Mouse (Mus musculus): ENCODE results near the gene Sh3bp5l.
"Not testable (repeated sequence)": the region's sequence is repeated elsewhere in the genome, so short reads cannot be mapped to it uniquely, and the experiment has no call there.

Gene Sh3bp5l

DNA sequence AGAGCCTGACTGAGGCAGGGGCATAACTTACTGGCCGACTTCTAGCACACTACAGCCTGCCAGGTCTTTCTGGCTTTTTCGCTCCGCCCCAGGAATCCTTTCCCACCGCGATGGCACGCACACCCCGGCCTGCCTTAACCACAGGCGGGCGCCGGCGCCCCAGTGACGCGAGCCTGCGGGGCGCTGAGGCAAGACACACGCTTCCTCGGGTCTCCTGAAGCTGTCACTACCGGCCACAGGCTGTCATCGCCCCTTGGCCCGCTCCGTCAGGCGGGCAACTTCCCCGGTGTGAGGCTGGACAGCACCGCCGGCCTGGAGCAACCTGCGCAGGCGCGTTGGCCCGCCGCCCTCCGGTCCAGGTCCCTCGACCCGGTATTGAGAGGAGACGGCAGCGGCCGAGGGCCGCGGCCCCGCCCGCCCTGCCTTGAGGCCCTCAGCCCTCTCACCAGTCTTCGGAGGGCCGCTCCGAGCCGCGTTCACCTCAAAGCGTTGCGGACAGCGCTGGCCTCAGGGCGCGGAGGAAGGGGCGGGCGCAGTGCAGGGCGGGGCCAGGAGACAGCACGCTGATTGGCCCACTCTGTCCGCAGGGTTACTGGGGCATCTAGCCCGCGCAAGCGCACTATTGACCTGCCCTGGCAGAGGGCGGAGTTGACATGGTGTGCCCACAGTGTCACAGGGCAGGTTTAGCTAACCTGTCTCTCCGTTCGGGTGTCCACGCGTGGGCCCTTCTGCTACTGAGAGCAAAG is 7.5 kb upstream of the Sh3bp5l start:
- peak; percentile 92 to 94 for DNase-seq (ENCODE audit: low spot score in 2 of 2)

DNA sequence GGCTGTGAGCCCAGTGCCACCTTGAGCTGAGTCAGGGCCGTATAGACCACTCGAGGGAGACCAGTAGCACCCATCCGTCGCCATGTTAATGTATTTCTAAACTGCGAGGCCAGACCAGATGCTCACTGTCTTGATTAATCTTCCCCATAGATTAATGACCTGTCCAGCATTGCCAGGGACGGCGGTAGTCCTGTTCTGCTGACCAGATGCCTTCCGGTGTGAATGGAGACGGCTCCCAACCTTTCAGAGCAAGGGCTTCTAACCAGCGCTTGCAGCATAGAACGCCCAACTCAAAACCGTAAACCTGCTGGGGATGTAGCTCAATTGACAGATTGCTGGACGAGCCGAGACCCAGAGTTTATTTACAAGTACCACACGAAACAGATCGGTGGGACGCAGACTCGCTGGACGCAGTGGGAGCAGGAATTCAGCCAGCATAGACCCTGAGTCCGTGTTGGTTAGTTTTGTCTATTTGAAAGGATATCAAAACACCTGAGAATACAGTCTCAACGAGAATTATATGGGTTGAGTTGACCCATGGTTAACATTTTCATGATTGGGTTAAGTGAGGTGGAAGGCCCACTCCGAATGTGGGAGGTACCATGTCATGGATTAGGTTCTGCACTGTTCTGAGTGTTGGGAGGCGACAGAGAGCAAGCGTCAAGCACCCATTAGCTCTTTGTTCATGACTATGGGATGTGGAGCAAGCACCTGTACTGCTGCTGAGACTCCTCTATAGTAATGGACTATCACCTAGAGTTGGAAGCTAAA is 6.8 kb upstream of the Sh3bp5l start:
- DNase-seq (ENCODE audit: low spot score in 2 of 2): no peak

DNA sequence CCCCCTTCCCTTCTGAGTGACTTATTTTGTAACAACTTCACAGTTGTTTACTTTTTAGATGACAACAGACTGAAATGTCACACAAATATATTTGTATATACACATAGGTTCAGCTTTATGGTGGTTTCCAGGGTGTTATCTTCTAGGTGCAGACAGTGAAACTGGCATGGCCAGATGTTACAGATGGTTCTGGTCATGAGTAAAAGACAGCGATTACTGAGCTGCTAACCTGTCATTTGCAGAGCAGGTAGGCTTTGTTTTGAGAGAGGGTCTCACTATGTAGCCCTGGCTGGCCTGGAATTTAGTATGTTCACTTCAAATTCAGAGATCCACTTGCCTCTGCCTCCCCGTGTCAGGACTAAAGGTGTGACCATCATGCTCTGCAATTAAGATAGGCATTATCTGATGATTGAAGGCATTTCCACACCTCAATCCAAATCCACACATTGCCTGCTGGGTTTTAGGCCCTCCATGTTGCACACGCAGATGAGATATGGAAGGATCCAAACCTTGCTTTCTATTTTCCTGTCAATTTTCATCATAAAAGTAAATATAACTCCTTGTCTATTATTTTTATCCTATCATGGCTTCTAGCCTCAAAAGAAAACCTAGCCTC is 5.8 kb upstream of the Sh3bp5l start:
- DNase-seq (ENCODE audit: low spot score in 2 of 2): no peak

DNA sequence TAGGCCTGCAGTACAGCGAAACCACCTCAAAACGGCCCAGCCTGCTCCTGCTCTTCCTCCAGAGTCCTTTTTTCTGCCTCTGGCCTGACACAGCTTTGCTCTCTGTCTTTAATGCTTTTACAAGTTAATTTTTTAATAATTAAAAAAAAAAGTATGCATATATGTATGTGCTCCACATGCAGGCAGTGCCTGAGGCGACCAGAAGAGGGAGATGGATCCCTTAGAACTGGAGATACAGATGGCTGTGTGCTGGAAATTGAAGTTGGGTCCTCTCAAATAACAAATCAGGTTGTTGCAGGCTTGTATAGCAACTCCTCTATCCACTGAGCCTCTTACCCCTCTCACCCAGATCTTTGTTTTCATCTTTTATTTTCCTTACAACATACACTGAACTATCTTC is 3.7 kb upstream of the Sh3bp5l start:
- DNase-seq (ENCODE audit: low spot score in 2 of 2): no peak

- DNase-seq (ENCODE audit: low spot score in 2 of 2): no peak
Measured at GRCm38 (mm10) chr11:58329906-58330275, 633 bp upstream of the Sh3bp5l start.

- no peak for DNase-seq (ENCODE audit: low spot score in 2 of 2)
Measured at GRCm38 (mm10) chr11:58331149-58331495, 598 bp downstream of the Sh3bp5l start.

DNA sequence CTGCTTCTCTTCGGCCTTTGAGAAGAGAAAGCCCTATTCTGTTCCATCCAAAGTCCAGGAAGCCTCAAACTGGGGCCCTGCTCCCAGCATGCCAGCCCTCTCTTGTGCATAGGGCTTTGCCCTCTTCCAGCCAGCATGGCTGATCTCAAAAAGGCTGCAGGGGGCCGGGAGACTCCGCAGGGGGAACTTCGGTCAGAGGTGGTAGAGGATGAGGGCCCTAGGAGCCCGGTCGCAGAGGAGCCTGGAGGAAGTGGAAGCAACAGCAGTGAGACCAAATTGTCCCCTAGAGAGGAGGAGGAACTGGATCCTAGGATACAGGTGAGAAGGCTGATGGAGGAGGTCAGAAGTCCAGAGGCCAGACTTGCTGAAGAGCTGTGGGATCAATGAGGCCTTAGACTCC is 1.0 kb downstream of the Sh3bp5l start:
- DNase-seq (ENCODE audit: low spot score in 2 of 2): no peak

- DNase-seq (ENCODE audit: low spot score in 2 of 2): no peak
Measured at GRCm38 (mm10) chr11:58334746-58335145, 4.2 kb downstream of the Sh3bp5l start.

GRCm38 (mm10) chr11:58346745-58347144 is 16.2 kb downstream of the Sh3bp5l start:
- DNase-seq (ENCODE audit: low spot score in 2 of 2): no peak

DNA sequence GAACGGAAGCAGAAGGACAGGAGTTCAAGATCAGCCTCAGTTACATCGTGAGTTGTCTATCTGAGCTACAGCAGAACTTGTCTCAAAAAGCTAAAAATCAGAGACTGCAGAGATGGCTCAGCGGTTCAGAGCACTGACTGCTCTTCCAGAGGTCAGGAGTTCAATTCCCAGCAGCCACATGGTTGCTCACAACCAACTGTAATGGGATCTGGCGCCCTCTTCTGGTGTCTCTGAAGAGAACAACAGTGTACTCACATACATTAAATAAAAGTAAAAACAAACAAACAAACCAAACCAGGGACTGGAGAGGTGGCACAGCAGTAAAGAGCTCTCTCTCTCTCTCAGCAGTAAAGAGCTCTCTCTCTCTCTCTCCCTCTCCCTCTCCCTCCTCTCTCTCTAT is 20.1 kb downstream of the Sh3bp5l start:
- DNase-seq (ENCODE audit: low spot score in 2 of 2): no peak

GRCm38 (mm10) chr11:58351179-58351578 is 20.7 kb downstream of the Sh3bp5l start:
- DNase-seq (ENCODE audit: low spot score in 2 of 2): no peak

- no peak for DNase-seq (ENCODE audit: low spot score in 2 of 2)
Measured at GRCm38 (mm10) chr11:58352681-58353548, 22.4 kb downstream of the Sh3bp5l start.

DNA sequence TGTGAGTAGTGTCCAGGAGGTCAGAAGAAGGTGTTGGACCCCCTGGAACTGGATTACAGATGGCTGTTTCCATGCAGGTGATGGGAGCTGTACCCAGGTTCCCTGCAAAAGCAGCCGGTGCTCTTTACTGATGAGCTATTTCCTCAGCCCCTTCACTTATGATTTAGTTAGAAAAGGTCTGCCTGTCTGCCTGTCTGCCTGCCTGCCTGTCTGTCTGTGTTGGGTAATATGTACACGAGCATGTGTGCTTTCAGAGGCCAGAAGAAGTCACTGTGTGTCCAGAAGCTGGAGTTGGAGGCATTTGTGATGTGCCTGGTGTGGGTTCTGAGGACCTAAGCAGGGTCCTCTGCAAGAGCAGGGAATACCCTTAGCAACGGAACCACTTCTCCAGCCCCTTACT is 23.2 kb downstream of the Sh3bp5l start:
- DNase-seq (ENCODE audit: low spot score in 2 of 2): no peak

GRCm38 (mm10) chr11:58354476-58354875 is 24.0 kb downstream of the Sh3bp5l start:
- no peak for DNase-seq (ENCODE audit: low spot score in 2 of 2)

DNA sequence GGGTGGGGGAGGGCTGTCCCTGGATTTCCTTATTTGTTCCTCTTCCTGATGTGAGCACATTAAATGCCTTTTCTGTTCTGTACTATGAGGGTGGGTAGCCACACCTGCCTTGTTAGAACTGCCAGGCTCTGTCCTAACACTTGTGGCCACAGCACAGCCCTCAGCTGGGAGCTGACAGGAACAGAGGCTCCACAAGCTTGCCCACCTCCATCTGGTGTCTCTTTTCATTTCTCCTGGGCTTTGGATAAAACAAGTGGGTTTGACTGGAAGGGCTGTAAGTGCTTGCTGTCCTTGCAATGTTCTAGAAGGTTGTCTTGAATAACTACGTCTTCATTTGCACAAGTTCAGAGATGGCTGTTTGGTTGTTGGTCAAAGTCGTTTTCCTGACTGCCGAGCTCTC is 24.4 kb downstream of the Sh3bp5l start:
- DNase-seq (ENCODE audit: low spot score in 2 of 2): no peak

DNA sequence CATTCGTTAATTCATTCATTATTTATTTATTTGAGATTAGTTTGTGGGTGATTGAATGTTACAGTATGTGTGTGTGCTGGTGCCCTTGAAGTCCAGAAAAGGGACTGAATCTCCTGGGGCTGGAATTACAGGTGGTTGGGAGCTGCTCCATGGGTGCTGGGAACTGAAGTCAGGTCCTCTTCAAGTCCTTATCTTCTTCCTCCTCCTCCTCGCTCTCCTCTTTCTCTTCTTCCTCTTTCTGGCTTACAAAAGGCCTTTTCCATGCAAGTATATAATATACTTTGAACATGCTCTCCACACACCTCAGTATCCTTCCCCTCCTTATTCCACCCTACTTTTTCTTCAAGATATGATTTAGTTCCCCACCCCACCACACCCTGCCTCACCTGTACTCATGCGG is 26.5 kb downstream of the Sh3bp5l start:
- no peak for DNase-seq (ENCODE audit: low spot score in 2 of 2)

GRCm38 (mm10) chr11:58357844-58358534 is 27.5 kb downstream of the Sh3bp5l start:
- no peak for DNase-seq (ENCODE audit: low spot score in 2 of 2)

DNA sequence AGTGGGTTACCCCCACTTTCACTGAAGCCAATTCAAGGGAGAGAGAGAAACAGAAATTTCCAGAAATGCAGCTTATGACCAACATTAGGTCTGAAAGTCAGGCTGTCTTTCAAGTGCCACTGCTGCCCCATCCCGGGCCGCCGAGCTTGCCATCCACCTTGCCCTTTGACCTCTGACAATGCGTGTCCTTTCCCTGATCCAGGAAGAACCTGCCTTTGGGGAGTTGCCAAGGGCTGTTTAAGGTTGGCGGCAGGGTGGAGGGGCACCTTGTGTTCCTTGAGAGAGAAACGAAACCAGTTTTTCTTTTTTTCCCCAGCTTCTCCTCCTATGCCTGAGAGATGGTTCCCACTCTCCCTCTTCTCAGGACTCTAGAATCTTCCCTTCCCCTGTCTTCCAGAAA is 32.0 kb downstream of the Sh3bp5l start:
- DNase-seq (ENCODE audit: low spot score in 2 of 2): not testable (repeated sequence)

GRCm38 (mm10) chr11:58364454-58364853 is 33.9 kb downstream of the Sh3bp5l start:
- DNase-seq (ENCODE audit: low spot score in 2 of 2): no peak

GRCm38 (mm10) chr11:58366191-58366590 is 35.7 kb downstream of the Sh3bp5l start:
- not testable (repeated sequence) for DNase-seq (ENCODE audit: low spot score in 2 of 2)

DNA sequence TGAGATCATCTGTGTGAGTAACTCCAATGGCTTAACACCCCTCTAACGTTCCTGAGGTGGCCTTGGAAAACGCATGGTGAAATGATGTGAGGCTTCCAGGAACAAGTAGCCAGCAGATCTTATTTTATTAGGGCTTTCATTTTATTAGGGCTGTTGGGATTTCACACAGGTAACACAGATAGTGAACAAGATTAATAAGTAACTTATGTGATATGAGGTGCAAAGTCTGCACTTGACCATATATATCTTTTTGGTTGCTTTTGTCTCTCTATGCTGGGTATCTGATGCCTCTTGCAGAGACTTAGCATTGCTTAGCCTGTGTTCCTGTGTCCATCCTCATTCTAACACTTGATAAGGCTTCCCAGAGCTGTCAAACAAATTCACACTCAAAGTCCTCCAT is 46.7 kb downstream of the Sh3bp5l start:
- no peak for DNase-seq (ENCODE audit: low spot score in 2 of 2)
